Mouse (Mus musculus): ENCODE measurements at regions not wholly inside any gene's neighbourhood (a gene's known extent, or its start where the extent isn't known, plus 50 kb on each side); places are given as distances from the start of the nearest gene placed in this dataset.

DNA sequence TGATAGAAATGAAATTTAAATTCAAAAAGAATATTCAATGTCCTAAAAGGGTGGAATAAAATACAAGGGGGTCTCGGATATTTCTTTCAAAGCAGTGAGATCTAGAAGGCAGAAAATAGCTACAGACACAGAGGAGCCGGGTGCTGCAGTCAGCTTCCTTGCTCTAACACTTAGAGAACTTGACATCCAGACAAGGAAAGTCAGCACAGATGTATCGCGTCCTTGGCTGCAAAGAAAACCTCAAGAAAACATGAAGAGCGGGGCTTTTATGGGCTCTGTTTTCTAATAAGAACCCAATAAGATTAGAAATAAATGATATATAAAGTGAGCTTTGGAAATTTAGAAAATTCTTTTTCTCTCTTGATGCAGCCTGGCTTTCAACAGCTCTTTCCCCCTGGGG, 53.1 kb upstream of the Glis3 start:
- ATAC-seq (ENCODE audit: low read depth) = no peak
- H3K9me3 ChIP-seq (ENCODE audit: control insufficient read depth, low read length) = no peaks in the 10 kb centered on the region
- no peaks in the 10 kb centered on the region for H3K4me1 ChIP-seq (ENCODE audit: control insufficient read depth, insufficient read depth, low read length)
- no peak overlapping the region for H3K9ac ChIP-seq (ENCODE audit: low read depth, low read length)
- no peak overlapping the region for H3K4me2 ChIP-seq (ENCODE audit: low read depth, low read length)
- H3K27ac ChIP-seq (replicated peaks; ENCODE audit: low read depth, low read length) = no peak overlapping the region
- no peaks in the 10 kb centered on the region for H3K27me3 ChIP-seq (replicated peaks; ENCODE audit: control insufficient read depth, insufficient read depth, low read length)
- no peak for DNase-seq (ENCODE audit: low spot score)
- WGBS = 65% methylated on average over 5 of the region's 5 CpGs
- H3K36me3 ChIP-seq (ENCODE audit: control insufficient read depth, insufficient read depth, low read length) = no peaks in the 10 kb centered on the region
- H3K4me3 ChIP-seq (ENCODE audit: low read depth, low read length) = no peak overlapping the region

DNA sequence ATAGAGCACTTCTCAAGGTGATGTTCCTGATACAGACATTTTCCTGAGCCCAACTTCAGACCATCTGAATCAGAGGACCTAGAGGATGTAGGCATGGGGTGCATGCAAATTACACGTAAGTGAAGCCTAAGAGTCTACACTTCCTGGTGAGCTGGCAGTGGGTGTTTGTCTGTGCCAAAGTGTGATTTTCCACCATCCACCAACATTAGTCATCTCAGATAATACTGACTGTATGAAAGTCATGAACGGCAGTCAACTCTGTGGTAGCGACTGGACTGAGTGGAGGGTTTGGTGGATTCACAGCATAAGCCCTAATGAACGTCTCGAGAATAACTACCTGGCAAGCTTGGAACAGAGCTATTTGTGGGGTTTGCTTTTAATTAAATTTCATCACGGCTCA, 53.9 kb upstream of the Glis3 start:
- H3K4me2 ChIP-seq (ENCODE audit: low read depth, low read length) = no peak overlapping the region
- ATAC-seq (ENCODE audit: low read depth) (no peak), DNase-seq (ENCODE audit: low spot score) (no peak)
- no peak overlapping the region for H3K27ac ChIP-seq (replicated peaks; ENCODE audit: low read depth, low read length)
- no peaks in the 10 kb centered on the region for H3K36me3 ChIP-seq (ENCODE audit: control insufficient read depth, insufficient read depth, low read length)
- no peaks in the 10 kb centered on the region for H3K27me3 ChIP-seq (replicated peaks; ENCODE audit: control insufficient read depth, insufficient read depth, low read length)
- H3K9me3 ChIP-seq (ENCODE audit: control insufficient read depth, low read length) = no peaks in the 10 kb centered on the region
- no peak overlapping the region for H3K9ac ChIP-seq (ENCODE audit: low read depth, low read length)
- WGBS = 83% methylated on average over 6 of the region's 6 CpGs
- H3K4me1 ChIP-seq (ENCODE audit: control insufficient read depth, insufficient read depth, low read length) = no peaks in the 10 kb centered on the region
- no peak overlapping the region for H3K4me3 ChIP-seq (ENCODE audit: low read depth, low read length)

DNA sequence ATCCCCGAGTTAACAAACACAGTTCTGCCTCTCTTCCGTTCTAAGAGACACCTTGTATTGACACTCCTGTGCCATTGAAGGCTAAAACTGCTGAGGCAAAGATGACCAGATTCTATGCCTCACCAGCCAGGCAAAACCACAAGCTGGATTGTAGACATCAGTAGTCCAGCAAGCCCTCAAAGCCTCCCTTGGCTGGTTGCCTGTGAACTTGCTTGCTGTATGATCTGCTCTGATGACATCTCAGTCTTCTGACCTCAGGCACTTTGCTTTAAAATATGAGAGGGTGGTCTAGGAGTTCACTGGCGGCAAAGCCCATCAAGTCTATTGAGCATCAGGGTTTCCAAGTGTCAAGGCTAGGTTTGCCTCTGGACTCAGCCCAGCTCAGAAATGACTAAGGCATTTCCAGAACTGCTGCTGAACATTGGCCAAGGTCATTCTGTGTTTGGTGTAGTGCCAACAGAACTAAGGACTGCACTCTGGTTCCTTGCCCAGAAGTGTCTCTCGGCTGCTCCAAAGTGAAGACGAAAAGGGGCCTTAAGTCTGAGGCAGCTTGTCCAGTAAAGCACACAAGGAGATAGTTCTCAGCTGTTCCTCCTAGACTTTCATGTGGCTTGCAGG, 63.4 kb upstream of the Glis3 start:
- DNase-seq (ENCODE audit: low spot score) = peak; percentile 31
- no peak overlapping the region for H3K27ac ChIP-seq (replicated peaks; ENCODE audit: low read depth, low read length)
- no peak overlapping the region for H3K4me2 ChIP-seq (ENCODE audit: low read depth, low read length)
- ATAC-seq (ENCODE audit: low read depth) = no peak
- no peaks in the 10 kb centered on the region for H3K27me3 ChIP-seq (replicated peaks; ENCODE audit: control insufficient read depth, insufficient read depth, low read length)
- WGBS = 74% methylated on average over 5 of the region's 5 CpGs
- H3K4me1 ChIP-seq (ENCODE audit: control insufficient read depth, insufficient read depth, low read length) = no peaks in the 10 kb centered on the region
- no peaks in the 10 kb centered on the region for H3K36me3 ChIP-seq (ENCODE audit: control insufficient read depth, insufficient read depth, low read length)
- H3K9me3 ChIP-seq (ENCODE audit: control insufficient read depth, low read length) = no peaks in the 10 kb centered on the region
- H3K4me3 ChIP-seq (ENCODE audit: low read depth, low read length) = no peak overlapping the region
- H3K9ac ChIP-seq (ENCODE audit: low read depth, low read length) = no peak overlapping the region

DNA sequence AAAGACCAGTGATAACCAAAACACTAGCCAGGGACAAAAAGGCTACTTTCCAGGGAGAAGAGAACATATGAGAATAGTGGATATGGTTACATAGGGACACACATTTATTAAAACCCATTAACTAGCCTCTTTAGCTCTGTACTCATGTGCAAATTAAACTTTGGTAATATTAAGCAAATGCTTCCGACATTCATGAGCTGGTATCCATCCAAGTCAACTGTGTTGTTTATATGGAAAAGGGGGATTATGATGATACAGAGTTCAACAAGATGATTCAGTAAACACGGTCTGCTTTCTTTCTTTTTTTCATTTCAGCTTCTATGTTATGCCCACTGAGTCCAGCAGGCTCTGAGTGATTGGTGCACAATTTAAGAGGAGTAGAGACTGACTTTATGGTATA, 65.2 kb upstream of the Glis3 start:
- Histone ChIP-seq H3K36me3 (ENCODE audit: control insufficient read depth, insufficient read depth, low read length) (no peaks in the 10 kb centered on the region), H3K4me2 (ENCODE audit: low read depth, low read length) (no peak overlapping the region), H3K4me3 (ENCODE audit: low read depth, low read length) (no peak overlapping the region), H3K4me1 (ENCODE audit: control insufficient read depth, insufficient read depth, low read length) (no peaks in the 10 kb centered on the region), H3K27ac (replicated peaks; ENCODE audit: low read depth, low read length) (no peak overlapping the region), H3K27me3 (replicated peaks; ENCODE audit: control insufficient read depth, insufficient read depth, low read length) (no peaks in the 10 kb centered on the region), H3K9me3 (ENCODE audit: control insufficient read depth, low read length) (no peaks in the 10 kb centered on the region), H3K9ac (ENCODE audit: low read depth, low read length) (no peak overlapping the region)
- DNase-seq (ENCODE audit: low spot score) (no peak), ATAC-seq (ENCODE audit: low read depth) (no peak)
- 76% methylated on average over 2 of the region's 2 CpGs for WGBS

DNA sequence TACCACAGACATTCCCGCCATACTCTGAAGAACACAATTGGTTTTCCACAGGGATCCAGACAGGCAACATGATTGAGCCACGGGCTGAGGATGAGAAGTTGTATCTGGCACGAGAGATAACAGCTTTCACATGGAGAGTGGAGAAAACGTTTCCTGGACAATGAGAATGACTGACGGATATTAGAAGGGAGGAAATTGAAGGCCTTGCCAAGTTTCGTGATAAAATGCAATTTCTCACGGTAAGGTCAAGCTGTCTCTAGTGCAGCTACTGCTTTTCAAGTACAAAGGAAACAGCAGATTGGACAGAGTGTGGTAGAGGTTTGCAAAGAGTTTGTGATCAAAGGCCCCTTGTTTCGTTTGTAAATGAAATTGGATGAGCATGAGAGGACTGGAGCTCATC, 65.7 kb upstream of the Glis3 start:
- H3K27me3 ChIP-seq (replicated peaks; ENCODE audit: control insufficient read depth, insufficient read depth, low read length) = no peaks in the 10 kb centered on the region
- WGBS = 49% methylated on average over 8 of the region's 8 CpGs
- no peaks in the 10 kb centered on the region for H3K36me3 ChIP-seq (ENCODE audit: control insufficient read depth, insufficient read depth, low read length)
- ATAC-seq (ENCODE audit: low read depth) (no peak), DNase-seq (ENCODE audit: low spot score) (peak; percentile 17)
- H3K4me1 ChIP-seq (ENCODE audit: control insufficient read depth, insufficient read depth, low read length) = no peaks in the 10 kb centered on the region
- H3K9ac ChIP-seq (ENCODE audit: low read depth, low read length) = no peak overlapping the region
- H3K27ac ChIP-seq (replicated peaks; ENCODE audit: low read depth, low read length) = no peak overlapping the region
- no peak overlapping the region for H3K4me2 ChIP-seq (ENCODE audit: low read depth, low read length)
- no peaks in the 10 kb centered on the region for H3K9me3 ChIP-seq (ENCODE audit: control insufficient read depth, low read length)
- H3K4me3 ChIP-seq (ENCODE audit: low read depth, low read length) = no peak overlapping the region

DNA sequence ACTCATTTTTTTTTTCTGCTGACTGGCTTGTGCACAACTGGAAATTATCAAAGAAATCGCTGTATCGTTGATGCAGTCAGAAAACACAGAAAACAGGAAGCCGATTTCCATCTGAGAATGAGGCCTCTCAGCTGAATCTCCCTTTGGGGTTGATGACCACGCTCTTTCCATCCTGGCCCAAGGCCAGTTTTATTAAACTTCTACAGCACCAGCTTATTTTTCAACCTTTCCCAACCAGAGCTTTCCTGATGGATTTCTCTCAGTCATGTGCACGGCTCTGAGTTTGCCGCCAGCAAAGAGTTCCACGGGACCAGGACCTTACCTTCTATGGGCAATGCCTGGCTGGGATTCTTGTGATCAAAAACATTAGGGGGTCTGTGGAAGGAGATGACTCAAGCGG, 71.2 kb upstream of the Glis3 start:
- Histone ChIP-seq H3K27ac (replicated peaks; ENCODE audit: low read depth, low read length) (peak overlapping the region; percentile 58), H3K9me3 (ENCODE audit: control insufficient read depth, low read length) (no peaks in the 10 kb centered on the region)
- peak; percentile 65 for DNase-seq (ENCODE audit: low spot score)

DNA sequence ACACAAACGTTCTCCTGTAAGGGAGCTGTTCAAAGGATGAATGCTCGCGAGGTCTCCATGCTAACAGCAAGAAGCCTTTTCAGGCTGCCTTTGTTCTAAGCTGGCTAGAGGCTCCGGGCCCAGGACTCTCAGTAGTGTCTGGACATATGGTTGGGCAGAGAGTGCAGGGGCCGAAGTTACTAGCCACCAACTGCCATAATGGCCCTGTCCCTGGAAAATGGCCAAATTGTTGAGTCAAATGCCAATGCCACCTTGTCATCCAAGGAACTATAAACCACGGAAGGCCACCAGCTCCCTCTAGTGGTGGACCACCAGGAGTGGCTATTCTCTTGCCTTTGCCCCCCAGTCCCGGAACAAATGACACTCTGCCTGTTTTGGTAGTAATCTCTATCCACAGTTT, 76.0 kb upstream of the Slc1a1 start:
- WGBS = 45% methylated on average over 7 of the region's 7 CpGs
- H3K36me3 ChIP-seq (ENCODE audit: control insufficient read depth, insufficient read depth, low read length) = no peaks in the 10 kb centered on the region
- no peak overlapping the region for H3K9ac ChIP-seq (ENCODE audit: low read depth, low read length)
- no peak for ATAC-seq (ENCODE audit: low read depth)
- H3K9me3 ChIP-seq (ENCODE audit: control insufficient read depth, low read length) = no peaks in the 10 kb centered on the region
- H3K27ac ChIP-seq (replicated peaks; ENCODE audit: low read depth, low read length) = no peak overlapping the region
- DNase-seq (ENCODE audit: low spot score) = peak; percentile 35
- H3K4me3 ChIP-seq (ENCODE audit: low read depth, low read length) = no peak overlapping the region
- H3K4me2 ChIP-seq (ENCODE audit: low read depth, low read length) = no peak overlapping the region
- H3K27me3 ChIP-seq (replicated peaks; ENCODE audit: control insufficient read depth, insufficient read depth, low read length) = no peaks in the 10 kb centered on the region
- no peaks in the 10 kb centered on the region for H3K4me1 ChIP-seq (ENCODE audit: control insufficient read depth, insufficient read depth, low read length)

More for the DNA sequence above, 71.2 kb upstream of the Glis3 start:
- WGBS = 57% methylated on average over 8 of the region's 8 CpGs
- Histone ChIP-seq H3K4me3 (ENCODE audit: low read depth, low read length) (no peak overlapping the region), H3K27me3 (replicated peaks; ENCODE audit: control insufficient read depth, insufficient read depth, low read length) (no peaks in the 10 kb centered on the region), H3K36me3 (ENCODE audit: control insufficient read depth, insufficient read depth, low read length) (no peaks in the 10 kb centered on the region), H3K4me1 (ENCODE audit: control insufficient read depth, insufficient read depth, low read length) (peaks cover 4% of the 10 kb centered on the region; the same call in 1 of the 2 replicates), H3K4me2 (ENCODE audit: low read depth, low read length) (peak overlapping the region; percentile 35; the same call in 1 of the 2 replicates), H3K9ac (ENCODE audit: low read depth, low read length) (no peak overlapping the region)
- ATAC-seq (ENCODE audit: low read depth) = no peak

DNA sequence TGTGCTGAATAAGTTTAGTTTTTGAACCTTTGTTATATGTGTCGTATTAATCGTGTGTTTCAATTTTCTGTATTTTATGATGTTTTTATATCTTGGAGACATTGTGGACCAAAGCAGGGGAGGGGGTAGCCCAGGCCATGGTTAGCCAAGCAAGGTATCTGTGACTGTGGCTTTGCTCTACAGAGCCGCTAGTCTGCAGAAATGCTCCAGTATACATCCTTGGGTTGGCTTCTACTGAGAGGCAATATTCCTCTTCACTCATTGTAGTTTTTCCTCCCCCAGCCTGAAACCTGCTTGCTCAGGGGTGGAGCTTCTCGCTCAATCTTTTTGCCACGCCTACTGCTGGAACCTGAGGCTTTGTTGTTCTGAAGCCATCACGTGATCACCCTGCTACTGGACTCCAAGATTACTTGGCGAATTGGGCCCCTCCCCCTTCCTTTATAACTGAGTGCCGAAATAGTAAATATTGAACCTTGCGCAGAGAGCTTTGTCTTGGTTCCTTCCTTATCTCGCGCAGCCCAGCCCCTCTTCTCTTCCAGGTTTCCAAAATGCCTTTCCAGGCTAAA, 70.0 kb upstream of the Slc1a1 start:
- Histone ChIP-seq H3K9me3 (ENCODE audit: control insufficient read depth, low read length) (no peaks in the 10 kb centered on the region), H3K4me1 (ENCODE audit: control insufficient read depth, insufficient read depth, low read length) (no peaks in the 10 kb centered on the region), H3K4me2 (ENCODE audit: low read depth, low read length) (no peak overlapping the region), H3K27me3 (replicated peaks; ENCODE audit: control insufficient read depth, insufficient read depth, low read length) (no peaks in the 10 kb centered on the region), H3K9ac (ENCODE audit: low read depth, low read length) (no peak overlapping the region), H3K27ac (replicated peaks; ENCODE audit: low read depth, low read length) (no peak overlapping the region), H3K4me3 (ENCODE audit: low read depth, low read length) (no peak overlapping the region), H3K36me3 (ENCODE audit: control insufficient read depth, insufficient read depth, low read length) (no peaks in the 10 kb centered on the region)
- 78% methylated on average over 11 of the region's 11 CpGs for WGBS
- no peak for ATAC-seq (ENCODE audit: low read depth)
- peak; percentile 21 for DNase-seq (ENCODE audit: low spot score)

DNA sequence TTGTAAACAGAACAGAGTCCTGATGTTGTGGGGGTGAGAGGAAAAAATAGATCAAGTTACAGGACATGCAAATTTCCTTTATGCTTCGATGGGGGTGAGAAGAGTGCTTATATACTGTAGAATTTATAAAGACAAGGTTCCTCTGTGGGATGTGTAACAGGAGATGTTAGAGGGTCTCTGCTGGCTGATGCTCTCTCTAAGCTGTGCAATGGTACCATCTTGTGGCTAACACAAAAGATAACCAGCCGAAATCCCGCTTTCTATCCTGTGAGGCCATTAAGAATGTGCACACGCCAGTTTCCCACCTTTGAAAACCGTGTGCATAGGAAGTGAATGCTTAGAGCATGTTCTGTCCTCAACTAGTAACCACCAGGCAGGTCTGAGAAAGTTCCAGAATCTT, 66.6 kb upstream of the Slc1a1 start:
- no peak overlapping the region for H3K9ac ChIP-seq (ENCODE audit: low read depth, low read length)
- no peaks in the 10 kb centered on the region for H3K4me1 ChIP-seq (ENCODE audit: control insufficient read depth, insufficient read depth, low read length)
- DNase-seq (ENCODE audit: low spot score) = peak; percentile 77
- H3K27ac ChIP-seq (replicated peaks; ENCODE audit: low read depth, low read length) = no peak overlapping the region
- H3K9me3 ChIP-seq (ENCODE audit: control insufficient read depth, low read length) = no peaks in the 10 kb centered on the region
- 30% methylated on average over 5 of the region's 5 CpGs for WGBS
- no peak overlapping the region for H3K4me3 ChIP-seq (ENCODE audit: low read depth, low read length)
- no peaks in the 10 kb centered on the region for H3K27me3 ChIP-seq (replicated peaks; ENCODE audit: control insufficient read depth, insufficient read depth, low read length)
- no peak for ATAC-seq (ENCODE audit: low read depth)
- no peaks in the 10 kb centered on the region for H3K36me3 ChIP-seq (ENCODE audit: control insufficient read depth, insufficient read depth, low read length)
- H3K4me2 ChIP-seq (ENCODE audit: low read depth, low read length) = no peak overlapping the region
